Mouse (Mus musculus) inflammation-experienced regulatory T-cells, adult 6 months (primary cell): ENCODE measurements around the gene Brca1. TPM values are rescaled to one million over a fixed set of nuclear protein-coding genes. Genes with fewer than 3 reads are reported as not detected.
"Not testable (repeated sequence)": the region's sequence is repeated elsewhere in the genome, so short reads cannot be mapped to it uniquely, and the experiment has no call there.

Experiments
- ATAC-seq: one replicate; pipeline ENCODE4 v1.8.0; 2017
- polyA plus RNA-seq, 3 experiments: library from polyadenylated mRNA; unstranded; fragments of 100-300 nt; shearing (Covaris generic); gene quantifications; one replicate each; pipeline ENCODE4 v1.2.1; 2017

The Brca1 gene
- polyA plus RNA-seq, 3 experiments from 2014 or later = 2.8 to 13.3 (median 3.8) TPM

DNA sequence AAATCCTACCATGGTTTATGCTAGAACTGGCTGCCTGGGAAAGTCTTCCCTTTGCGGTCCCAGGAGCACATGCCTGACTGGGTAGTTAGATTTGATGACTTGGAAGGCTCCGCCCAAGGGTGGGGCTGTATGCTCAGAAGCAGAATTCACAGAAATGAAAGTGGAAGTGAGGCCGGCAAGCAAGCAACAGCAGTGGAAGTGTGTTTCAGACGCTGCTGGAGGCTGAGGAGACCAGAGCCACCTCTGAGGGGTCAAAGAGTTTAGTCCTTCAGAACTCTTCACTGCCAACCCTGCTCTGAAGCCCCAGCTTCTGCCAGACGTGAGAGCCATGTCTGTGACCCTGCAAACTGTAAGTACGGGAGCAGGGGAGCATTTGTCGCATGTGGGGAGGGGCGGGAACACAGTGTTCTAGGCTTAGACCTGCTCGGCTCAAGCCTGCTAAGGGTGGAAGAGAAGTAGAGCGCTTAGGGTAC, 103.4 kb downstream of the Brca1 start, which contains the start of gene Ifi35:
TSS of gene Ifi35 (plus strand) at position 134 of the 473 bp plus-strand sequence.
- ATAC-seq = peak; percentile 93

GRCm38 (mm10) chr11:101447786-101448185, 104.0 kb downstream of the Brca1 start:
- ATAC-seq = no peak

DNA sequence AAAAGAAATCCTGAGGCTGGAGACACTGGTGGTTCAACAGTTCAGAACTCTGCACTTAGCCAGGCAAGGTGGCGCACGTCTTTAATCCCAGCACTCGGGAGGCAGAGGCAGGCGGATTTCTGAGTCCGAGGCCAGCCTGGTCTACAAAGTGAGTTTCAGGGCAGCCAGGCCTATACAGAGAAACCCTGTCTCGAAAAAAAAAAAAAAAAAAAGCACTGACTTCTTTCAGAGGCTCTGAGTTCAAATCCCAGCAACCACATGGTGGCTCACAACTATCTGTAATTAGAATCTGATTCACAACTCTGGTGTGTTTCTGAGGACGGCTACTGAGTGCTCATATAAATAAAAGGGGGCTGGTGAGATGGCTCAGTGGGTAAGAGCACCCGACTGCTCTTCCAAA, 104.9 kb downstream of the Brca1 start:
- ATAC-seq = not testable (repeated sequence)

DNA sequence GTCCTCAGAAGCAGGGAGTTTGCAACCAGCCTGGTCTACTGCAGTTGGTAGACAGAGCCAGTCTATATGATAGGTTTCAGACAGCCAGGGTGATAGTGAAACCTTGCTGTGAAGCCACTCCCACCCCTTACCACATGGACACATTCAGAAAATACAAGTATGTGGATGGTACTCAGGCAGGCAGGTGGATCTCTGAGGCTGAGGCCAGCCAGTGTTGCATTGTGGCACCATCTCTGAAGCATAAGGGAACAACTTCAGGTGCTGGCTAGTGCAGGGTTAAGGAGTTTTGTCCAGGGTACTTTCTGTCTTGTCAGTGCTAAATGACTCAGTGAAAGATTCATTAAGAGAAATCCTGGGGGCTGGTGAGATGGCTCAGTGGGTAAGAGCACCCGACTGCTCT, 105.4 kb downstream of the Brca1 start:
- no peak for ATAC-seq

GRCm38 (mm10) chr11:101442760-101443159, 109.0 kb downstream of the Brca1 start:
- ATAC-seq = no peak

DNA sequence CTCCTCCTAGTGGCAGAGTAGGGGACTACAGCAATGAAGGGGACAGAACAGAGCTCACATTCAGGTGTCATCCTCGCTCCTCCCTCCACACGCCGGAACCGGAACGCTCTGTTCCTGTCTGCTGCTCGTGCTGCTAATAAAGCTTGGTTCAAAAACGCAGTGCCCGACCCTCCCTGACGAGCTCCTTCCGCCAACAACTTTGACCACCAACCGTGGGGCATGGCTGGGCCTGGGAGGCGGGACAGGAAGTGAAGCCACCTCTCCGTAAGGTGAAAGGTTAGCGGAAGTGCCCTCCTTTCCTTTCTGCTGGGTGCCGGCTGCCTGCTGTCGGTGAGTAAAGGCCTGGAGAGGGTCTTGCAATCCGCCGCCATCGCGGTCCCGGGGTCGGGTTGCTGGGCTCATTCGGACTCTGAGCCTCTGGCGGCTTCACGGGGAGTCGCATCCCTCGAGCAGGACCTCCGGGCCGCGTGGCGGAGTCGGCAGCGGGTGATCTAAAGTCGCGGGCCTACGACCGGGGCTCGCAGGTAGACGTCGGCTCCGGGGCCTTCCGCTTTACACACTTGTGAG, 109.5 kb downstream of the Brca1 start, which contains the start of gene Rpl27:
TSS of gene Rpl27 (plus strand) at position 172 of the 567 bp plus-strand sequence.
- ATAC-seq = peak; percentile 96

DNA sequence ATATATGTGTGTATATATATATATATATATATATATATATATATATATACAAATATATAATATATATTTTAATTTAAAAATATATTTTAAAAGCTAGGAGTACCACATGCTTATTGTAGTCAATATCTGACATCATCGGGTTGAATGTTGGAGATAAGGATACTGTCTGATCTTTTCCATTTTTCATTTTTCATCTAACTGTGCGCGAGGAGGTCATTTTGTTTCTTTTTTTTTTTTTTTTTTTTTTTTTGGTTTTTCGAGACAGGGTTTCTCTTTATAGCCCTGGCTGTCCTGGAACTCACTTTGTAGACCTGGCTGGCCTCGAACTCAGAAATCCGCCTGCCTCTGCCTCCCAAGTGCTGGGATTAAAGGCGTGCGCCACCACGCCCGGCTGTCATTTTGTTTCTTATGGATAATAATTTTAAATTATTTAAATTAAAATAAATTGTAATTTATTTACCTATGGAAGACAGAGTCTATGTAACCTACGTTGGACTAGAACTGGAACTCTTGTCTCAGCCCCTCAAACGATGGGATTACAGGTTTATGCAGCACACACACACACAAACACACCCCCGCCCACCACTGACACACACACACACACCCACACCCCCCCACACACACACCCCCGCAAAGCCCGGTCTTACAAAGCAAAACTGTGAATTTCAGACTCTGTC, 110.2 kb downstream of the Brca1 start:
- ATAC-seq = not testable (repeated sequence)

Other genes starting within 250 kb of the Brca1 start
- 10 to 100 TPM; 62.1 to 87.3 (median 74.1) TPM for gene Becn1, start 249.7 kb downstream of the Brca1 start, polyA plus RNA-seq
- 10 to 100 TPM; 25.8 to 37.6 (median 36.8) TPM for gene Psme3, start 235.7 kb downstream of the Brca1 start, polyA plus RNA-seq
- gene Aoc2, start 226.9 kb downstream of the Brca1 start, polyA plus RNA-seq = 10 to 100 TPM in 1 of 3 experiments, 1 to 10 TPM in 2; 2.5 to 12.3 (median 4.9) TPM
- gene Aoc3, start 221.3 kb downstream of the Brca1 start, polyA plus RNA-seq = not detected
- gene G6pc, start 184.4 kb downstream of the Brca1 start, polyA plus RNA-seq = not detected
- gene Aarsd1, start 134.3 kb downstream of the Brca1 start, polyA plus RNA-seq = 10 to 100 TPM; 34.2 to 43.2 (median 40.5) TPM
- gene Gm27029, start 127.2 kb downstream of the Brca1 start, polyA plus RNA-seq = 1 to 10 TPM in 1 of 3 experiments, under 1 TPM in 2; 0.46 to 1.3 (median 0.57) TPM
- 1 to 10 TPM; 6.7 to 7.2 (median 6.9) TPM for gene Rundc1, start 126.9 kb downstream of the Brca1 start, polyA plus RNA-seq
- 1 to 10 TPM; 1.6 to 2.2 (median 2.1) TPM for gene Ptges3l, start 126.6 kb downstream of the Brca1 start, polyA plus RNA-seq
- 100 to 1,000 TPM; 523 to 733 (median 603) TPM for gene Rpl27, start 109.7 kb downstream of the Brca1 start, polyA plus RNA-seq
- gene Ifi35, start 103.5 kb downstream of the Brca1 start, polyA plus RNA-seq = 100 to 1,000 TPM; 143 to 171 (median 153) TPM
- not detected for gene Rnd2, start 87.0 kb downstream of the Brca1 start, polyA plus RNA-seq
- 1 to 10 TPM; 1.7 to 2.5 (median 1.9) TPM for gene Vat1, start 85.7 kb downstream of the Brca1 start, polyA plus RNA-seq
- 10 to 100 TPM; 53.2 to 76.6 (median 56.5) TPM for gene Nbr1, start 194 bp upstream of the Brca1 start, polyA plus RNA-seq
- 10 to 100 TPM; 15.6 to 19.0 (median 16.8) TPM for gene Tmem106a, start 30.3 kb upstream of the Brca1 start, polyA plus RNA-seq
- gene Gm11634, start 47.3 kb upstream of the Brca1 start, polyA plus RNA-seq = under 1 TPM in 2 of 3 experiments, not detected in 1; 0.49 to 0.62 TPM
- gene Rdm1, start 75.2 kb upstream of the Brca1 start, polyA plus RNA-seq = 10 to 100 TPM; 74.3 to 80.3 (median 78.1) TPM
- 1 to 10 TPM in 1 of 3 experiments, under 1 TPM in 1, not detected in 1; 0.40 to 1.6 TPM for gene Arl4d, start 113.6 kb upstream of the Brca1 start, polyA plus RNA-seq
- 10 to 100 TPM; 29.2 to 33.5 (median 29.4) TPM for gene Dhx8, start 181.0 kb upstream of the Brca1 start, polyA plus RNA-seq
- under 1 TPM in 1 of 3 experiments, not detected in 2; 0.43 TPM for gene Etv4, start 233.4 kb upstream of the Brca1 start, polyA plus RNA-seq